Mouse (Mus musculus) cerebellum, adult 2 months (tissue): Measurements from ENCODE around the gene Slc1a1.

ENCODE experiments used
- CTCF ChIP-seq: fragments of 200-500 bp; IDR thresholded peaks from 2 replicates; pipeline ENCODE4 v1.5.1; 2011; ENCODE audit warnings: low read depth, mild to moderate bottlenecking, control low read depth, low read length, moderate library complexity, borderline replicate concordance; ENCODE audit not compliant: insufficient read depth
- POLR2A ChIP-seq: fragments of 200-500 bp; IDR thresholded peaks from 2 replicates; pipeline ENCODE4 v1.6.1; 2011; ENCODE audit warnings: low read length, control low read depth, borderline replicate concordance; ENCODE audit not compliant: insufficient read depth

DNA sequence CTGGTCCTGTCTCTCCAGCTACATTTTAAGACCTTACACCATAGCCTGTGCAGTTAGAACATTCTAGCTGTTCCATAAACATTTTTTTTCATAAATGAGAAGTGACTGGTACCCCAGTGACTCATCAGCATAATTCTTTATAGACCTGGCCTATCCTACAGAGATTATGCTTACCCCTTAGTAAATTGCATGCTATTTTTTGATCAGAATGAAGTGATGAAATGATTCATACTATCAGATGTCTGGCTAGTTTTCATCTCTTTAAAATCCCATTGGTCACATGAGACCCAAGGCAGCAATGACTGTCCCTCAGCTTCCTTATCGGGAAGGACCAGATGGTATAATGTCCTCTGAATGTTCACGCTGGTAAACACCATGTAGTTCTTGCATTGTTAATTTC lies 65.9 kb downstream of the Slc1a1 start:
- no peak for TF ChIP-seq CTCF
- no peak for TF ChIP-seq POLR2A
